Mouse (Mus musculus): ENCODE results near the gene Ano4. TPM values are rescaled to one million over a fixed set of nuclear protein-coding genes. Genes with fewer than 3 reads are reported as not detected.

The Ano4 gene
- polyA plus RNA-seq, 1 experiment from 2014 or later: 0.08 TPM

DNA sequence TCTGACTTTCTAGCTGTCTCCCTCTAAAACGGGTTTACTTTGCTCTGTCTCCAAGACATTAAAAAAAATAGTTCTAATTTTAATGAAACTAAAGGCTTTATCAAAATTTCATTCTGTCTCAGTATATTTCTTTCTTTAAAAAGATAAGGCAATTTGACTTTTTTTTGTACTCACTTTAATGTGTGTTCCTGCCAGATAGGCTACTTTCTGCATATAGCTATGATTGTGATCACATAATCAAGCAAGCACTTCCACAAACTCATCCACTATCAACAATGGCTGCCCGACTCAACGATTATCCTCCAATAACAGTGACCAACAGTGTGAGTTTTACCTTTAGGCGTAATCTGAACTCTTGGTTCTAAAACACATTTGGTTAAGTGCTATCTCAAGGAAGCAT, 55.3 kb downstream of the Ano4 start:
- Histone ChIP-seq H3K9me3 (replicated peaks) (no peaks in the 10 kb centered on the region), H3K27me3 (no peaks in the 10 kb centered on the region), H3K36me3 (replicated peaks) (no peaks in the 10 kb centered on the region), H3K4me1 (replicated peaks) (no peaks in the 10 kb centered on the region), H3K4me2 (no peak overlapping the region), H3K27ac (replicated peaks) (no peak overlapping the region), H3K9ac (no peak overlapping the region), H3K4me3 (replicated peaks) (no peak overlapping the region)
- ATAC-seq (ENCODE audit: insufficient read depth): no peak
- 57% methylated on average over 4 of the region's 4 CpGs for WGBS (ENCODE audit: insufficient replicate concordance)

DNA sequence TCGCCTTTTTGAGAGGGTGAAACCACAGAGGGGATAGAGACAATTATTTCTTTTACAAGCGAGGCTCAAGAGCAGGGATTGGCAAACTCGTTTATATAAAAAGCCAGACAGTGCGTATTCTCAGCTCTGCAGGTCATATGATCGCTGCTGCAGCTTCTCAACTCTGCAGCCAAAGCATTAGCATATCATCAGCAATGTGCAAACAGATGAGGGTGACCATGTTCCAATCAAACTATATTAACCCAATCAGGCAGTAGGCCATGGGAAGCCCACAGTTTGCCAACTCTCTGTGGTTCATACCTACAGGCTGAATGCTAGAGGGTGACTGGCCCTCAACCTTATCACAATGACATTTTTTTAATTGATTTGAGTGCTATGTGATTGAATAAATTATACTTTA, 64.2 kb downstream of the Ano4 start:
- Histone ChIP-seq H3K36me3 (replicated peaks) (no peaks in the 10 kb centered on the region), H3K9me3 (replicated peaks) (no peaks in the 10 kb centered on the region), H3K4me2 (no peak overlapping the region), H3K4me3 (replicated peaks) (no peak overlapping the region), H3K27ac (replicated peaks) (no peak overlapping the region), H3K27me3 (no peaks in the 10 kb centered on the region), H3K9ac (no peak overlapping the region), H3K4me1 (replicated peaks) (no peaks in the 10 kb centered on the region)
- WGBS (ENCODE audit: insufficient replicate concordance): 53% methylated on average over 5 of the region's 5 CpGs
- ATAC-seq (ENCODE audit: insufficient read depth): no peak

DNA sequence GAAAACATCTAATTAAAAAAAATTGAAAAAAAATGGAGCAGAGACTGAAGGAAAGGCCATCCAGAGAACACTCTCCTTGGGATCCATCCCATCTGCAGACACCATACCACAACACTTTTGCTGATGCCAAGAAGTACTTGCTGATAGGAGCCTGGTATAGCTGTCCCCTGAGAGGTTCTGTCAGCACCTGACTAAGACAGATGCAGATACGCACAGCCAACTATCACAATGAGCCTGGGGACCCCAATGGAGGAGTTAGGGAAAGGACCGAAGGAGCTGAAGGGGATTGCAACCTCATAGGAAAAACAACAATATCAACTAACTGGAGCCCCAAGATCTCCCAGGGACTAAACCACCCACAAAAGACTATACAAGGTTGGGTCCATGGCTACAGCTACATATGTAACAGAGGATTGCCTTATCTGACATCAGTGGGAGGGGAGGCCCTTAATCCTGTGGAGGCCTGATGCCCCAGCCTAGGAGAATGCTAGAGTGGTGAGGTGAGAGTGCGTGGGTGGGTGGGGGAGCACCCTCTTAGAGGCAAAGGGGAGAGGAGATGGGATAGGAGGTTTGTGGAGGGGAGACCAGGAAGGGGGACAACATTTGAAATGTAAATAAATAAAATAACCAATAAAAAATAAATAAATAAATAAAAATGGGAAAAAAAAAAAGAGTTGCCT, 71.4 kb downstream of the Ano4 start:
- Histone ChIP-seq H3K27ac (replicated peaks) (no peak overlapping the region), H3K27me3 (no peaks in the 10 kb centered on the region), H3K4me2 (no peak overlapping the region), H3K4me3 (replicated peaks) (no peak overlapping the region), H3K9ac (no peak overlapping the region), H3K36me3 (replicated peaks) (no peaks in the 10 kb centered on the region), H3K4me1 (replicated peaks) (no peaks in the 10 kb centered on the region), H3K9me3 (replicated peaks) (no peaks in the 10 kb centered on the region)
- WGBS (ENCODE audit: insufficient replicate concordance): 59% methylated on average over 3 of the region's 3 CpGs
- no peak for ATAC-seq (ENCODE audit: insufficient read depth)

DNA sequence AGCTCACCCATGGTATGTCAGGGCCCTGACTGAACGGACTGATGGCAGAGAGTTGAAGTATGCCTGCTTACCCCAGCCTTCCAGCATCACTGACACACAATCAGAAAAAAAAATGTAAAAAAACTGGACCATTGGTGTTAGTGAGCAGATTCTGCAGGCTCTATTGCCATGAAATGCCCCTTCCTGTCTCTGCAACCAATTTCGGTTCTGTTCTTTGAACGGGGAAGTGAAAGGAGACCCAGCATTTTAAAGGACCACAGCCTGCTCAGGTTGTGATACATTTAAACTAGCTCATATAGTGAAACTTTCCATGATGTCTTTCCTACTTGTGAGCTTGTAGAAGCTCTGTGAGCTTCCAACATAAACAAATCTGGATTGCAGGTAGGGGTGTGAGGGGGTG, 77.2 kb downstream of the Ano4 start:
- Histone ChIP-seq H3K9ac (no peak overlapping the region), H3K36me3 (replicated peaks) (no peaks in the 10 kb centered on the region), H3K4me1 (replicated peaks) (no peaks in the 10 kb centered on the region), H3K4me2 (no peak overlapping the region), H3K9me3 (replicated peaks) (no peaks in the 10 kb centered on the region), H3K27me3 (no peaks in the 10 kb centered on the region), H3K27ac (replicated peaks) (no peak overlapping the region), H3K4me3 (replicated peaks) (no peak overlapping the region)
- ATAC-seq (ENCODE audit: insufficient read depth): no peak
- WGBS (ENCODE audit: insufficient replicate concordance): 43% methylated on average over 3 of the region's 3 CpGs

DNA sequence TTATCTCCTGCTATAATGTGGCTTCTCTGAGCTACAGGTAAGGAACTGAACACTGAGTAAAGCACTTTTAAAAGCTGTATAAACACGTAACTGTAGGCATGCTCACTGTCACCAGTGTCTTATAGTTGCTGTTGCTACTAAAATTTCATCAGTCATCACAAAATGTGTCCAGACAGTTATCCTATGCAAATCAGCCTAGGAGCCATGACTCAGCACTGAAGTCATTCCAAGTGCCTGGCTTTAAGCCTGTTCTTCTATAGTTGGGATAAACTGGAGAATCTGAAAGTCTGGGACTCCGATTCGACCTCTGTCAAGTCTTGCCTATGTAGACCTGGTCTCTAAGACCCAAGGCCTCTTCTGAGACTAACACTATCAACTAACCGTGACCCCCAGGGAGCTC, 81.2 kb downstream of the Ano4 start:
- Histone ChIP-seq H3K4me3 (replicated peaks) (no peak overlapping the region), H3K36me3 (replicated peaks) (no peaks in the 10 kb centered on the region), H3K9ac (no peak overlapping the region), H3K9me3 (replicated peaks) (no peaks in the 10 kb centered on the region), H3K4me2 (no peak overlapping the region), H3K4me1 (replicated peaks) (no peaks in the 10 kb centered on the region), H3K27ac (replicated peaks) (no peak overlapping the region), H3K27me3 (no peaks in the 10 kb centered on the region; the same call in 1 of the 2 replicates)
- 52% methylated on average over 4 of the region's 4 CpGs for WGBS (ENCODE audit: insufficient replicate concordance)
- no peak for ATAC-seq (ENCODE audit: insufficient read depth)

DNA sequence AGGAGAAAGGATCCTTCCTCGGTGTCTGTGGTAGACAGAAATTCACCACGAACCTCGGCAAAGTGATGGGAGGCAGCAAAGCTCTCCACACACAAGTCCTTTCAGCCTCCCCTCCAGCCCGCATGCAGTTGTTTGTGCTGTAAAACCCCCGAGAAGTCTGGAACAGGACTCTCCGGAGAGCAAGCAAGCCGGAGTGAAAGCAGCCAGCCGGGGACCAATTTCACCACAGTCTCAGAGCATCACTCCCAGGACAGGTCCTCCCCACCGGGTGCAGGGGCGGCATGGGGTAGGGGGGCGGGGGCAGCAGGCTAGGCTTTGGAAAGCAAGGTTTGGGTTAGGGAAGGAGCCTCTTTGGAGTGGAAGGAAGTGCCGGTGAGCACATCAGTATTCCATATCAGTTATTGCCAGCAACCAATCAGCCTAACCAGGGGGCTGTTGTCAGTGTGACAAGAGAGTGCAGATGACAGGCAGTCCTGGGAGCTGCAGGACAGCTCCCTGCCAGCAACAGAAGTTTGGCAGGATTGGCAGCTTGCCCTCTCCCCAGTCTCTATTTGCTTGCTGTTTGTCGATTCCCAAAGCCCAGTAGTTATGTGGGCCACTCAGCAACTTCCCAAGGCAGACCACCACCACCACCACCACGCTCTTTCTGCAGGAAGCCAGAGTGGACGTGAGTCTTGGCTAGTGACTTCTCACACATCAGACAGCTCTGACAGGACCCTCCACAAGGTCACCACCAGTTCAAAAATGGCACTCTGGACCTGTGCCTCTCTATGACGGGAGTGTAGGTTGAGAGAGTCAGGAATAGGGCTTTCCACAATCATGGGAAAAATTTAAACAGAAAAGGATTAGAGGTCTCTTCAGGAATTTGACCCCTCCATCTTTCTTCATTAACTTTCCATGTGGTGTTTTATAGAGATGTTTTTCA, 86.8 kb downstream of the Ano4 start:
- Histone ChIP-seq H3K4me1 (replicated peaks) (no peaks in the 10 kb centered on the region), H3K27me3 (peaks cover 18% of the 10 kb centered on the region), H3K9me3 (replicated peaks) (no peaks in the 10 kb centered on the region), H3K9ac (no peak overlapping the region), H3K4me2 (no peak overlapping the region), H3K36me3 (replicated peaks) (no peaks in the 10 kb centered on the region), H3K27ac (replicated peaks) (no peak overlapping the region), H3K4me3 (replicated peaks) (no peak overlapping the region)
- no peak for ATAC-seq (ENCODE audit: insufficient read depth)
- WGBS (ENCODE audit: insufficient replicate concordance): 4% methylated on average over 16 of the region's 16 CpGs

DNA sequence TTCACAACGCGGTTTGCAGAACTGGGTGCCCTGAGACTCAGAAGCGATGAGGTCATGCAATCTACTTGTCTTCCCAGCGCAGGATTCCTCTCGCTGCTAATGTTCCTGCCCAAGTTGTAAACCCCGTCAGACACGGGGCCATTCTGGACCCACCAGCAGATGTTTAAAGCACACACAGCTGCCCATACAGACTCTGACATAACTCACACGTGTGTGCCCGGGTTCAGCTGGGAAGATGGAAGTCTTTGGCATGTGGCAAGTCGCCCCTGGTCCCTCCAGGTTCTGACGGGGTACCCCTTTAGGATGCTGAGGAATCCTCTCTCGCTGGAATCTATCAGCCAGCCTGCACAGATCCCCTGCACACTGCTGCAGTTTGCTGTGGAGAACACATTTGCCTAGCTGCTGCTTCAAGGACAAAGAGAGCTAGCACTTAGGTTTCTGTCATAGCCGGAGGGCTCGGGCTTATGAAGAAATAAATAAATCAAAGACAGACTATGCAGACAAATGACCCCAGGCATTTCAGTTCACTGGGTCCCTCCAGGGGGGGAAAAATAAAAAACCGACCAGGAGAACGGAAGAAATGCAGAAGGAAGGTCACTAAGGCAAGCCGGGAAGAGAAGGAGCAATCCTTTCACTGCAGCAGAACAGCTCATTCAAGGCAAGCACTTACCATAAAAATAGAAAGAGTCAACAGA, 87.7 kb downstream of the Ano4 start:
- Histone ChIP-seq H3K4me2 (no peak overlapping the region), H3K4me3 (replicated peaks) (no peak overlapping the region)

DNA sequence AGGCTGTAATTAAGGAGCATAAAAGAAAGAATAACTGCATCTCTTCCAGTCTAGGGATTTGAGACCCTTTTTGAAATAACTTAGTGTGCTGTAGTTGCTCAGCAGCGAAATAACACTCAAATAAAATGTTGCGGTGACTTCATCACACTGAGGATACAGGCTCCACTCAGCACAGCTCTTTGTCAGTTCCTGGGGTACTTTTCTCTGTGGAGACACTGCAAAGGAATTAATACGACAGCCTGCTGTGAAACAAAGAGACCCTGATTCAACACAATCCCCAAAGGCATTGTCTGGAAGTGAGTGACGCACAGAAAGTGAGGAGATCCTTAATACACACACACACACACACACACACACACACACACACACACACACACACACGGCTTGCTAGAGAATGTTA, 89.8 kb downstream of the Ano4 start:
- 58% methylated on average over 5 of the region's 5 CpGs for WGBS (ENCODE audit: insufficient replicate concordance)
- Histone ChIP-seq H3K9me3 (replicated peaks) (no peaks in the 10 kb centered on the region), H3K4me3 (replicated peaks) (no peak overlapping the region), H3K4me2 (no peak overlapping the region), H3K9ac (no peak overlapping the region), H3K27ac (replicated peaks) (no peak overlapping the region), H3K27me3 (peaks cover 18% of the 10 kb centered on the region), H3K4me1 (replicated peaks) (no peaks in the 10 kb centered on the region), H3K36me3 (replicated peaks) (no peaks in the 10 kb centered on the region)
- ATAC-seq (ENCODE audit: insufficient read depth): no peak

More for the DNA sequence above, 87.7 kb downstream of the Ano4 start:
- ATAC-seq (ENCODE audit: insufficient read depth): no peak
- Histone ChIP-seq H3K27ac (replicated peaks) (no peak overlapping the region), H3K4me1 (replicated peaks) (no peaks in the 10 kb centered on the region), H3K9ac (no peak overlapping the region), H3K9me3 (replicated peaks) (no peaks in the 10 kb centered on the region), H3K27me3 (peaks cover 18% of the 10 kb centered on the region), H3K36me3 (replicated peaks) (no peaks in the 10 kb centered on the region)
- WGBS (ENCODE audit: insufficient replicate concordance): 8% methylated on average over 17 of the region's 17 CpGs

DNA sequence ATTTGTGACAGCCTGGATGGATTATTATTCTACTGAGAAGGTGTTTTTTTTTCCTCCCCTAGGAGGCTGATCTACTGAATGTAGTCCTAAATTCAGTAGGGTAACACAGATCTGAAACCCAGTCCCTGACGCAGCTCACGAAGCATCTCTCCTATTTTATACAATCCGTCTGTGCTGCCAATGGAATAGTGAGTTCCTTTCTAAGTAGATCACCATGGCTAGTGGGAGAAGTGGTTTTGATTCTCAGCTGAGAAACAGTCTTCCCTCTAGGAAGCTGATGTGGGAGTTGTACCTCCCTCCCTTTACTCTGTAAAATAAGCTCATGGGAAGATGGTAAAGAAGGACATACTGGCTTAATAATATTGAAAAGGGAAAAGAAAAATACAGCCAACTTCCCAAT, 90.8 kb downstream of the Ano4 start:
- no peak overlapping the region for H3K4me2 ChIP-seq
- H3K4me3 ChIP-seq (replicated peaks): no peak overlapping the region
- H3K36me3 ChIP-seq (replicated peaks): no peaks in the 10 kb centered on the region
- H3K4me1 ChIP-seq (replicated peaks): no peaks in the 10 kb centered on the region
- no peaks in the 10 kb centered on the region for H3K9me3 ChIP-seq (replicated peaks)
- peaks cover 18% of the 10 kb centered on the region for H3K27me3 ChIP-seq
- no peak for ATAC-seq (ENCODE audit: insufficient read depth)
- no peak overlapping the region for H3K9ac ChIP-seq
- H3K27ac ChIP-seq (replicated peaks): no peak overlapping the region
- WGBS (ENCODE audit: insufficient replicate concordance): 75% methylated on average over 3 of the region's 3 CpGs

DNA sequence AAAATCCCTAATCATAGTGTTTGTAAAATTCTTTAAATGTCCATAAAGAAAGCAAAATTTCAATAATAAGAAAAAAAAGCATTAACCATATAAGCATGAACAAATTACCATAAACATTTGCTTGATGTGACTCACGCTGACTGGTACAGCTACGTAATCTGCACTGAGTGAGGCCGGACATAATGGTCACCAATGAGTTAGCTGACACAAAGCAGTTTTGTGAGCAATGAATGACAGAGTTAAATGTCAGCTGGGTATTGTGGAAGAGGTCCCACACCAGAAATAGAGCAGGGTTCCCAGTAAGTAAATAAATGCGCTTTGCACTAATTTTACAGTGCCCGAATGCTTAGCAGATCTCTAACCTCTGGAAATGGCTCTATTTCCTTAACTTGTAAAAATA, 91.9 kb downstream of the Ano4 start:
- H3K27ac ChIP-seq (replicated peaks): no peak overlapping the region
- ATAC-seq (ENCODE audit: insufficient read depth): no peak
- 78% methylated on average over 5 of the region's 5 CpGs for WGBS (ENCODE audit: insufficient replicate concordance)
- H3K4me3 ChIP-seq (replicated peaks): no peak overlapping the region
- H3K4me2 ChIP-seq: no peak overlapping the region
- H3K27me3 ChIP-seq: peaks cover 14% of the 10 kb centered on the region
- H3K36me3 ChIP-seq (replicated peaks): no peaks in the 10 kb centered on the region
- no peaks in the 10 kb centered on the region for H3K9me3 ChIP-seq (replicated peaks)
- H3K9ac ChIP-seq: no peak overlapping the region
- H3K4me1 ChIP-seq (replicated peaks): no peaks in the 10 kb centered on the region

DNA sequence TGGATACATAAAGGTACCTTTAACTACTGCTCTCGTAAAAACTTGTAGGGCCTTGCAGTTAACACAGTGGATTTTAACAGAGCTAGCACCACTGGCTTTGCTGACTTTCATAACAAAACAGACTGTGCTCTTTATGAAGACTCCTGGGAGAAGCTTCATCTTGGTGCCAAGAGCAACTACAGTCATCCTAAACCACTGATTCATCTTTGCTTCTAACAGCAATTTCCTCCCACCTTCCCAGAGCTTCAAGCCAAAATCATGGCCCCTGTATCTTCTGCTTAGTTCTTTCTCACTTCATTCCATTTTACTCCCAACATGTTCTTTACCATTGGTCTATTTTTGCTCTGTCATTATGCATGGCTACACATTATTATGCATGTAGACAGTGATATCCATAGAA, 100.8 kb downstream of the Ano4 start:
- Histone ChIP-seq H3K36me3 (replicated peaks) (no peaks in the 10 kb centered on the region), H3K27ac (replicated peaks) (no peak overlapping the region), H3K4me3 (replicated peaks) (no peak overlapping the region), H3K4me2 (no peak overlapping the region), H3K27me3 (no peaks in the 10 kb centered on the region), H3K4me1 (replicated peaks) (no peaks in the 10 kb centered on the region), H3K9me3 (replicated peaks) (no peaks in the 10 kb centered on the region), H3K9ac (no peak overlapping the region)
- 53% methylated on average over 1 of the region's 1 CpGs for WGBS (ENCODE audit: insufficient replicate concordance)
- ATAC-seq (ENCODE audit: insufficient read depth): no peak
